Mouse (Mus musculus) frontal cortex, postnatal 25 days (tissue): ENCODE results near the gene Fam216b.

ENCODE experiments used
- DNase-seq, 2 experiments: peaks; one replicate each; pipeline ENCODE4 v3.0.0; 2022; ENCODE audit warnings: low spot score in 2 of 2

The Fam216b gene

DNA sequence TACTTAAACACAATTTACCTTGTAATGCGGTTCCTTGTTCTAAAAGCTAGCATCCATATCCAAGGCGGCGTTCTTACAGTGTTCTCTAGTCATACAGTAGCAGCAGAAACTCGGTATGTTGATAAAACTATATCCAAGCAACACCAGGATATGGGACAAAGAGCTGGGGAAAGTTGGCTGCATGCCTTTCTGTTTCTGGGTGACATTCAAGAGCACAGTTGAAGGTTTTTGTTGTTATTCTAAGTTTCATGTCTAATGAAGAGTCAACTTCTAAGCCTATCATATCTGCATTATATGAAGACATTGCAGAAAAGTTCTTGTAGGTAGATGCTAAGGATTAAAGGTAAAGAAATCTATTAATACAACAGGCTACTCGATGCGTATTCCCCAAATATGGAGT is at the start of gene Fam216b:
Gene Fam216b (minus strand): TSS at position 101 of the 400 bp plus-strand sequence.
- DNase-seq: no peak

GRCm38 (mm10) chr14:78132368-78133052 is 43.7 kb upstream of the Fam216b start:
- DNase-seq: no peak

DNA sequence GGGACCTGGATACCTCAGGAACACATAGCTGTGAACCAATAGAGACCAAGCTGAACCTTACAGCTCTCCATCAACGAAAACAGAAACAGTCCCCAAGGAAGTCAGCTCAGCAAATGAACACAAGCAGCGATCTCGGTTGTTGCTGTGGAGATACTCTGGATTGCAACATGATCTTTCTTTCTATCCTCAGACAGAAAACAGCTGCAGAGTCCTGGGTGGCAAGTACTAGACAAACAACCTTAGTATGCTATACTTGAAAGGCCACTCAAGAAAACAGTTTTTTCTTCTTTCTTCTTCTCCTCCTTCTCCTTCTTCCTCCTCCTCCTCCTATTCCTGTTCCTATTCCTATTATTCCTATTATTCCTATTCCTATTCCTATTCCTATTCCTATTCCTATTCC is 37.9 kb upstream of the Fam216b start:
- no peak for DNase-seq

DNA sequence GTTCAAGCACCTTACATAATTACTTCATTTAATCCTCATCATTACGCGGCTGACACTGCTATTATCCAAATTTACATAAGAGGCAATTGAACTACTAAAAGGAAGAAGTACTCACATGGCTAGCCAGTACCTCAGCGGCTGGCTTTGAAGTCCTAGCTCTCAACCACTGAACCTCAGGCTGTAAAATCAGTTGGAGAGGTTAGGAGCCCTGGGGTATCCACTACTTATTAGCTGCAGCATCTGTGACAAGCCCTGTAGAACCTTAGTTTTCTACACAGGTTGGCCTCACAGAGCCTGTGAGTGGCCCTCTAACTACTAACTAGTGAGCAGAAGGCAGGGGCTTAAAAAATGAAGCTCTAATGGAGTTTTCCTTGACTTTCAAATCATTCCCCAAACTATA is 31.5 kb upstream of the Fam216b start:
- DNase-seq: no peak

DNA sequence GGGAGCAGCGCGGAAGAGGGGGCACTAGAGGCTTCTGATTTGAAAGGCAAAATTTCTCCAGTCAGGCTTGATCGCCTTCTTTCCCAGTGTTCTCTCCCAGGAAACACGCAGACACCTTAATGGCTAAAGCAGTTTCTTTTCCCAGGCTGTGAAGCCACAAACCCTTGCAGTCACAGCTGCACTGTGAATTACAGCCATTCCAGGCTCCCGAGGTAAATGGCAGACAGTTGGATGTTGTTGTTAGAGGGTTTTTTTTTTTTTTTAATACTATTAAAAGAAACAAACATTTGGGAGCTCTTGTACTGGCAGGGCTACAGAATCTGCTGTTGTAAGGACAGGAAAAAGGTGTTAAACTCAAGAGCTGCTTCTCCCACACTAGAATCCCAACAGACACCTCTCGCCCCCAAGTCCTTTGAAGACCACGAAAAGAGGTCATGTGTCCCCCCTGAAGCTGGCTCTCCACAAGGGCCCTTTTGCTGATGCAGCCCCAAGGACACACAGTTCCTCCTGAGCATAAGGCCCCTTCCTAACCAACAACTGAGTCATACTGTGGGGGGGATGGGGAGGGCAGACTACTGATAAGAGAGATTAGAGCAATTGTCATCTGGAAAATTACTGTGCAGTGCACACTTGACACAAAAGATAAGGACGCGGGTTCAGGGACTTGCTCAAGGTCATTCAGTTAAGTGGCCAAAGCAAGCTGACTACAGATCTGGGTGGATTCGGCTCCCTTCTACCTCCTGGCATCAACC is 30.8 kb upstream of the Fam216b start:
- no peak for DNase-seq

DNA sequence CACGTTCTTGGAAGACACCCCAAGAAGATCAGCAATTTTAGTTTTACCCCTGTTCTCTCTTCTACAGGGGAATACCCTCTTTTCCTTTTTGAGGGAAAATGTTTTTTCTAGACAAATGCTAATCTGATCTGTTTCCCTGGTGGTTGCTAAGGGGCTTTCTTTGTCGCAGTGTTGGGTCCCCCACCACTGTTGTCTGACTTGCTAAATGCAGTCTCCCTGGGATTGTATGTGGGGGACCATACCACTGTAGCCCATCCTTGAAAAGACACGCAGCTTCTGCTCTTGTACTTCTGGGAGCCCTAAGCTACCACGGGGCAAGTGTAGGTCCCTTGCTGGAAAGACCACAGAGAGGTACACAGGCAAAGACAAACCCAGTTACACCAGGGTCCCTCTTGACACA is 28.9 kb upstream of the Fam216b start:
- DNase-seq: no peak

- no peak for DNase-seq
Measured at GRCm38 (mm10) chr14:78117268-78117667, 28.5 kb upstream of the Fam216b start.

- no peak for DNase-seq
Measured at GRCm38 (mm10) chr14:78112466-78112865, 23.7 kb upstream of the Fam216b start.

- DNase-seq: no peak
Measured at GRCm38 (mm10) chr14:78110871-78111270, 22.1 kb upstream of the Fam216b start.

DNA sequence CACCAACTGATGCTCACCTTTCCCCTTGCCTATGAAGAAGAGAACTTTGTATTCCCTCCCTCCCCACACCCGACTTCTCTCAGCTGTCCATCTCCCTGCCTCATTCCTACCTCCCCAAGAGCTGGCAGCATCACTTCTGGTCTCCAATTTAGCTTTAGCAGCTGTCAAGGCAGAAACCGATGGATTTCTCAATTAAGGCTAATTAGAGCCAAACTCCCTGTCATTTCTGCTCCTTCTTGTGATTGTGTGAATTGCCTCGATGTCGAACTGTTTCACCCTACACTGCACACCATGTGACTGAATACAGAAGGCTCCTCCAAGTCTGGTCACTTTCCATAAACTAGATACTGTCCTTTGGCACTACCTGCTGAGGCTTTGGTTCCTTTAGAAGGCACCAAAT is 20.6 kb upstream of the Fam216b start:
- DNase-seq: no peak

GRCm38 (mm10) chr14:78108388-78108787 is 19.6 kb upstream of the Fam216b start:
- no peak for DNase-seq

- DNase-seq: no peak
Measured at GRCm38 (mm10) chr14:78089591-78089990, 784 bp upstream of the Fam216b start.

- DNase-seq: no peak
Measured at GRCm38 (mm10) chr14:78083465-78083864, 5.3 kb downstream of the Fam216b start.

DNA sequence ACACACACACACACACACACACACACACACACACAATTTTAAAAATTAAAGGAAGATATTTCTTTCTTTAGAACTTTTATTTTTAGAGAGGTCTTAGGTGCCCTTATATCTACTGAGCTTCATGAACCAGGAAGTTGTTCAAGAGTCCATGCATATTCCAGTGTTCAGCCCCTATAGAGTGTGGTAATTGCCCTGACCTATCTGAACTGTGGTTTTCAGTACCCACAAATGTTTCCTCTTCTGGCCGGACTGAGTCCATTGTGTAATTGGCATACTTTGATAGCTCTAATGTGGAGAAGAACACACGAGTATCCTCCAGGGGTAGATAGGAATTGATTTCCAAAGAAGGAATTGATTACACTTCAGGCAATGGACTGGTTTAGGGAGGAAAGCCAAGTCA is 11.3 kb downstream of the Fam216b start:
- DNase-seq: no peak

- DNase-seq: no peak
Measured at GRCm38 (mm10) chr14:78065938-78066710, 22.7 kb downstream of the Fam216b start.

DNA sequence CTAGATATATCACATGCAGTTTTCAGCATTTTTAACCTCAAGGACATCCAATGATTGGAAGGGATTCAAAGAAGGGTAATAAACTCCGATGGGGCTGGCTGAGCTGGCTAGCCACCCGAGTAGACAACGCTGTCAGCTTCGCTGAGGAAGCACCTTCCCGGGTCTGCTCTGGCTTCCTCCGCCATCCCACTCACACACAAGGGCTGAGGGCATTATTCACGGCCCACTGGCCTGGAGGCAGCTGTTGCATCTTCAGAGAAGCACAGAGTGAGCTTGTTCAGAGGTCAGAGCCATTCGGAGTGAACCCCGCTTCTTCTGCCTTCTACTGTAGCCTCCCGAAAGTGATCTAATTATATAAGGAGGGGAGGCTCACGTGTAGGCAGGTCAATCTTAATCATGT is 26.3 kb downstream of the Fam216b start:
- no peak for DNase-seq

DNA sequence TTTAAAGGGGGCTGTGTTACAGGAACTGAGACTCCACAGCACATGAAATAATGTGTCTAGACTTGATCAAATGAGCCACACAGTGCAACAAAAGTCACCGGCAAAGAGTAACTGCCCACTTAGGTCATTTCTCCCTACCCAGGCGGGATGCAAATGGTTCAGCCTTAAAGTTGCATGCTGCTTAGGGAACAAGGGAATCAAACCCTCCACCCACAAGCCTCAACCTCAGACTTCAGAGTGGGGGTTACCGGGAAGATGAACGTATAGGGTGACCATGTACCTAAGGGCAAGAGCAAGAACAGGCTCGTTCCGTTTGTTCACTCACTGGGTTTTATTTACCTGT is 28.2 kb downstream of the Fam216b start:
- no peak for DNase-seq

DNA sequence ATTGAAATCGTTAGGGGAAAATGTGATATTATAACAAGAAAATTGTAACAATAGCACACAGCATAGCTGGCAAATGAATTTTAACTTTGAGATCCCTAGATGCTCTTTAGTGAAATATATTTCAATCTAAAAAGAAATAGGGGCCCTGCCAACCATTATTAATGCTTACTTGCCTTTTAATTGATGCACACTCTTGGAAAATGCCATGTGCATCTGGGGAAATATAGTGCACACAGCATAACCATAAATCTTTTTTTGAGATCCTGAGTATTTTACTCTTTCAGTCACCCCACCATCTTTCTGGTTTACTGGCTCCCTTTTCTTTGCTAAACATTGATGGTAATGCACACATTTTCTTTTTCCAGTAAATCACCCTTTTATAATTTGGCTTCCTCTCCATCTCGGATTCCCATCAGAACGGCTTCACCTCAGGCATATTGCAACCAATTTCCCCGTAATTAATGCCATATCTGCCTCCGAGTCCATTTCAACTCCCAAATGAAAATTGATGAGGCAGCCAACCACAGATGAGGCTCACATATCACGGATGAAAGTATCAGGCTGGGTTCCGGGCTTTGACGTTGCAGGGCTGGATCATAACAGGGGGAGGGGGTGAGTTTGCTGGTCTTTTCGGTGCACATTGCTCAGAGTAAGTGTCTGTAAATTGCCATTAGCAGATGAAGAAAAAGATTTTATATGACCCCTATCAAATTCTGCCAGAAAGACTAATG is 28.8 kb downstream of the Fam216b start:
- DNase-seq: no peak

- no peak for DNase-seq
Measured at GRCm38 (mm10) chr14:78057362-78057761, 31.4 kb downstream of the Fam216b start.

DNA sequence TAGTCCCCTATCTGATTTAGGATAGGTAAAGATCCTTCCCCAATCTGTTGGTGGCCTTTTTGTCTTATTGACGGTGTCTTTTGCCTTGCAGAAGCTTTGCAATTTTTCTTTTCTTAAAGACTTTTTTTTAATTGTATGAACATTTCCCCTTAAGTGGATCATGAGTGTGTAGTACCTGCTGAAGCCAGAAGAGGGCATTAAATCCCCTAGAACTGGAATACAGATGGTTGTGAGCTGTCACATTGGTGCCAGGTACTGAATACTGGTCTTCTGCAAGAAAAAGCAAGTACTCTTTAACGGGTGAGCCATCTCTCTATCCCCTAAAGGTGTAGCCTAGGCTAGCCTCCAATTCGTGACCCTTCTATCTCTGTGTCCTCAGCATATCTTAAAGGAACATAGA is 32.4 kb downstream of the Fam216b start:
- no peak for DNase-seq

- DNase-seq: no peak
Measured at GRCm38 (mm10) chr14:78048674-78049073, 40.1 kb downstream of the Fam216b start.

DNA sequence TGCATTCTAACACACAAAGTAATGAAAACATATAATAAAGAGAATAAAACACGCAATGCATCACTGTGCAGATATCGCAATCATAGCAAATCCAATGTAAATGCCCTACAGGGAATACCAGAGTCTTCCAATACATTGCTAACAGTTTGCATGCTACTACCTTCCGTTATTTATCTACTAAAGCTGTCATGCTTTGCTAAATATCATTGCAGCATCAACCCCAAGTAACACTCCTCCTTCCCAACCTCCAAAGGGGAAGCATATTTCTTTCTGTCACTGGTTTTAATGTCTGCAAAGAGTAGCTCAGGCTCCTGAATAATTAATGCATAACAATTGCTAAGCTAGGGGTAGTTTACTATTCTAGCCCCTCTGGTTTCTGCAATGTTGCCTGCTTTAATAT is 40.5 kb downstream of the Fam216b start:
- no peak for DNase-seq
